Mouse (Mus musculus): ENCODE measurements around the gene Pycr1. TPM values are rescaled to one million over a fixed set of nuclear protein-coding genes. Genes with fewer than 3 reads are reported as not detected.

The Pycr1 gene
- total RNA-seq, 2 experiments from 2014 or later: 7.9 to 8.0 TPM

- no peak for DNase-seq
Observed at GRCm38 (mm10) chr11:120603545-120603944, 40.0 kb downstream of the Pycr1 start.

GRCm38 (mm10) chr11:120600716-120601115, 42.9 kb downstream of the Pycr1 start:
- no peak for DNase-seq

GRCm38 (mm10) chr11:120598990-120599549, 44.5 kb downstream of the Pycr1 start:
- DNase-seq: no peak

- DNase-seq: peak; percentile 95
Observed at GRCm38 (mm10) chr11:120598283-120598989, 45.1 kb downstream of the Pycr1 start, which contains the start of the genes Alyref and Anapc11. Gene Alyref, minus strand, starts transcription at chr11:120598365. Gene Anapc11, plus strand, starts transcription at chr11:120598421.

GRCm38 (mm10) chr11:120597240-120598235, 46.0 kb downstream of the Pycr1 start:
- DNase-seq: peak; percentile 51

- no peak for DNase-seq
Observed at GRCm38 (mm10) chr11:120588531-120588930, 55.0 kb downstream of the Pycr1 start.

Small RNA genes within 50 kb of the gene (microRNA-seq; reads per million reads assigned to microRNA genes)
- gene Mir6936: 0.20 to 0.69 reads per million in 2 experiments

Other genes with a start within 250 kb of the Pycr1 start
- gene Nploc4, start 206.1 kb downstream of the Pycr1 start, total RNA-seq (2021): 10 to 100 TPM; 63.3 to 63.8 TPM
- gene Tspan10, start 201.1 kb downstream of the Pycr1 start, total RNA-seq (2021): 1 to 10 TPM; 3.0 to 4.0 TPM
- under 1 TPM; 0.18 to 0.55 TPM for gene Pde6g, start 190.3 kb downstream of the Pycr1 start, total RNA-seq (2021)
- gene Oxld1, start 185.7 kb downstream of the Pycr1 start, total RNA-seq (2021): 10 to 100 TPM; 25.1 to 26.1 TPM
- 10 to 100 TPM in 1 of 2 experiments, 1 to 10 TPM in 1; 8.7 to 10.3 TPM for gene Ccdc137, start 185.7 kb downstream of the Pycr1 start, total RNA-seq (2021)
- gene Arl16, start 176.2 kb downstream of the Pycr1 start, total RNA-seq (2021): 10 to 100 TPM; 13.7 to 17.0 TPM
- gene Mrpl12, start 159.2 kb downstream of the Pycr1 start, total RNA-seq (2021): 100 to 1,000 TPM; 229 to 250 TPM
- gene Slc25a10, start 151.9 kb downstream of the Pycr1 start, total RNA-seq (2021): 10 to 100 TPM; 43.7 to 45.7 TPM
- 1 to 10 TPM; 1.7 to 1.8 TPM for gene Gcgr, start 113.1 kb downstream of the Pycr1 start, total RNA-seq (2021)
- gene Mcrip1, start 94.0 kb downstream of the Pycr1 start, total RNA-seq (2021): 10 to 100 TPM; 76.5 to 82.6 TPM
- gene Ppp1r27, start 92.6 kb downstream of the Pycr1 start, total RNA-seq (2021): under 1 TPM in 1 of 2 experiments, not detected in 1; 0.83 TPM
- 100 to 1,000 TPM; 353 to 365 TPM for gene P4hb, start 70.5 kb downstream of the Pycr1 start, total RNA-seq (2021)
- 100 to 1,000 TPM; 296 to 308 TPM for gene Arhgdia, start 62.1 kb downstream of the Pycr1 start, total RNA-seq (2021)
- gene Alyref, start 45.4 kb downstream of the Pycr1 start, total RNA-seq (2021): 100 to 1,000 TPM; 134 TPM
- 100 to 1,000 TPM; 117 to 118 TPM for gene Anapc11, start 45.3 kb downstream of the Pycr1 start, total RNA-seq (2021)
- gene Npb, start 35.3 kb downstream of the Pycr1 start, total RNA-seq (2021): 1 to 10 TPM; 2.4 to 2.5 TPM
- gene Pcyt2, start 25.8 kb downstream of the Pycr1 start, total RNA-seq (2021): 10 to 100 TPM; 56.8 to 58.1 TPM
- gene Sirt7, start 18.5 kb downstream of the Pycr1 start, total RNA-seq (2021): 10 to 100 TPM; 10.2 to 11.7 TPM
- 10 to 100 TPM; 23.4 to 25.8 TPM for gene Mafg, start 10.2 kb downstream of the Pycr1 start, total RNA-seq (2021)
- gene Myadml2, start 4.4 kb upstream of the Pycr1 start, total RNA-seq (2021): 10 to 100 TPM; 26.3 to 28.1 TPM
- gene Notum, start 17.4 kb upstream of the Pycr1 start, total RNA-seq (2021): under 1 TPM; 0.16 to 0.26 TPM
- 10 to 100 TPM; 62.7 to 64.0 TPM for gene Aspscr1, start 29.2 kb upstream of the Pycr1 start, total RNA-seq (2021)
- 10 to 100 TPM; 39.5 to 41.8 TPM for gene Cenpx, start 70.0 kb upstream of the Pycr1 start, total RNA-seq (2021)
- gene Lrrc45, start 70.2 kb upstream of the Pycr1 start, total RNA-seq (2021): 10 to 100 TPM; 11.0 to 11.3 TPM
- gene Rac3, start 77.7 kb upstream of the Pycr1 start, total RNA-seq (2021): 1 to 10 TPM; 1.5 to 1.8 TPM
- gene Dcxr, start 83.5 kb upstream of the Pycr1 start, total RNA-seq (2021): 1 to 10 TPM; 3.6 to 4.5 TPM
- 1 to 10 TPM; 3.0 to 3.9 TPM for gene Cbr2, start 88.3 kb upstream of the Pycr1 start, total RNA-seq (2021)
- gene Hmga1b, start 119.0 kb upstream of the Pycr1 start, total RNA-seq (2021): 10 to 100 TPM; 37.1 to 47.2 TPM
- gene Rfng, start 140.4 kb upstream of the Pycr1 start, total RNA-seq (2021): 10 to 100 TPM; 13.2 to 13.3 TPM
- gene Gps1, start 140.5 kb upstream of the Pycr1 start, total RNA-seq (2021): 10 to 100 TPM; 73.0 to 78.0 TPM
- 10 to 100 TPM; 34.0 to 37.5 TPM for gene Dus1l, start 152.6 kb upstream of the Pycr1 start, total RNA-seq (2021)
- 10 to 100 TPM; 59.3 to 63.9 TPM for gene Fasn, start 180.8 kb upstream of the Pycr1 start, total RNA-seq (2021)

Measured in heart, postnatal 4 days (tissue).